Comparison of ENCODE assay signal across 7 mouse cellular contexts in genomic region chr1:58504577-58505254, GRCm38 (mm10). TPM values are rescaled to one million over a fixed set of nuclear protein-coding genes. Genes with fewer than 3 reads are reported as not detected.
DNase-seq lines count a peak whose midpoint lies in the region; ATAC-seq and TF ChIP-seq lines count a peak whose summit lies in the region.

Gene Orc2 (minus strand): TSS chr1:58505109.

- H3K9me3 ChIP-seq in embryonic facial prominence, embryonic 10.5 days = peaks cover 36% of the 10 kb centered on the region
- H3K9me3 ChIP-seq in intestine, postnatal 0 days (ENCODE audit: control insufficient read depth) = peaks cover 12% of the 10 kb centered on the region
- peaks cover 30% of the 10 kb centered on the region for H3K9me3 ChIP-seq in midbrain, embryonic 12.5 days

- H3K4me3 ChIP-seq in embryonic facial prominence, embryonic 10.5 days = peak within 1 kb of the TSS; percentile 99
- H3K4me3 ChIP-seq in intestine, postnatal 0 days (ENCODE audit: low read depth, low read length) = peak within 1 kb of the TSS; percentile 92
- H3K4me3 ChIP-seq in midbrain, embryonic 12.5 days = peak within 1 kb of the TSS; percentile 98
- peak within 1 kb of the TSS; percentile 82 for H3K4me3 ChIP-seq in small intestine, adult 2 months (ENCODE audit: low read depth, low read length)

- peak within 1 kb of the TSS; percentile 98 for H3K4me2 ChIP-seq in intestine, postnatal 0 days (replicated peaks; ENCODE audit: low read depth)
- H3K4me2 ChIP-seq in midbrain, embryonic 12.5 days (replicated peaks) = peak within 1 kb of the TSS; percentile 72

- no peak for TF ChIP-seq CTCF in intestine, postnatal 0 days (IDR thresholded peaks at IDR 0.05; ENCODE audit: low read depth)
- TF ChIP-seq CTCF in small intestine, adult 2 months (IDR thresholded peaks at IDR 0.05; ENCODE audit: extremely low read depth, insufficient read length, insufficient replicate concordance, low read depth, low read length) = no peak

- under 1% methylated on average over 64 of the region's 64 CpGs for WGBS in embryonic facial prominence, embryonic 10.5 days
- WGBS in intestine, postnatal 0 days = under 1% methylated on average over 63 of the region's 64 CpGs
- WGBS in midbrain, embryonic 12.5 days = under 1% methylated on average over 64 of the region's 64 CpGs
- WGBS in small intestine, adult 2 months = under 1% methylated on average over 64 of the region's 64 CpGs

- peak within 1 kb of the TSS; percentile 89 for H3K9ac ChIP-seq in intestine, postnatal 0 days (ENCODE audit: low read depth, low read length)
- peak within 1 kb of the TSS; percentile 95 for H3K9ac ChIP-seq in midbrain, embryonic 12.5 days (replicated peaks)

- H3K36me3 ChIP-seq in embryonic facial prominence, embryonic 10.5 days (replicated peaks) = peaks cover 44% of the 10 kb centered on the region
- H3K36me3 ChIP-seq in intestine, postnatal 0 days (ENCODE audit: control insufficient read depth, insufficient read depth) = peaks cover 8% of the 10 kb centered on the region
- H3K36me3 ChIP-seq in midbrain, embryonic 12.5 days = peaks cover 20% of the 10 kb centered on the region
- peaks cover 6% of the 10 kb centered on the region for H3K36me3 ChIP-seq in small intestine, adult 2 months (ENCODE audit: control insufficient read depth, insufficient read depth, low read length)

- H3K27me3 ChIP-seq in embryonic facial prominence, embryonic 10.5 days (replicated peaks; ENCODE audit: low read depth, poor library complexity, severe bottlenecking) = no peaks in the 10 kb centered on the region
- H3K27me3 ChIP-seq in intestine, postnatal 0 days (replicated peaks; ENCODE audit: control insufficient read depth, insufficient read depth, low read length) = no peaks in the 10 kb centered on the region
- H3K27me3 ChIP-seq in midbrain, embryonic 12.5 days = no peaks in the 10 kb centered on the region
- no peaks in the 10 kb centered on the region for H3K27me3 ChIP-seq in small intestine, adult 2 months (ENCODE audit: control insufficient read depth, insufficient read depth, low read length)

- intact Hi-C loops in left cerebral cortex, postnatal 4 days (cut with DNase I) = no loop called here

- TF ChIP-seq POLR2A in small intestine, adult 2 months (IDR thresholded peaks at IDR 0.05; ENCODE audit: low read depth, low read length) = peak; percentile 76

- peaks cover 17% of the 10 kb centered on the region for H3K4me1 ChIP-seq in embryonic facial prominence, embryonic 10.5 days
- H3K4me1 ChIP-seq in intestine, postnatal 0 days (replicated peaks; ENCODE audit: control insufficient read depth, insufficient read depth, low read length) = no peaks in the 10 kb centered on the region
- peaks cover 19% of the 10 kb centered on the region for H3K4me1 ChIP-seq in midbrain, embryonic 12.5 days
- no peaks in the 10 kb centered on the region for H3K4me1 ChIP-seq in small intestine, adult 2 months (ENCODE audit: control insufficient read depth, insufficient read depth, insufficient read length, low read length)

- H3K27ac ChIP-seq in embryonic facial prominence, embryonic 10.5 days (replicated peaks) = peak within 1 kb of the TSS; percentile 93
- H3K27ac ChIP-seq in intestine, postnatal 0 days (ENCODE audit: low read depth, low read length) = peak within 1 kb of the TSS; percentile 64
- peak within 1 kb of the TSS; percentile 88 for H3K27ac ChIP-seq in midbrain, embryonic 12.5 days (replicated peaks)
- H3K27ac ChIP-seq in small intestine, adult 2 months (ENCODE audit: insufficient read depth, low read depth, low read length) = no peak within 1 kb of the TSS

- ATAC-seq in intestine, postnatal 0 days = peak; percentile 99
- peak; percentile 100 for ATAC-seq in midbrain, embryonic 12.5 days (ENCODE audit: low FRiP score, low read depth)

- peak; percentile 95 for DNase-seq in adrenal gland, postnatal 10 days
- peak; percentile 95 for DNase-seq in embryonic facial prominence, embryonic 10.5 days (ENCODE audit: low spot score)
- peak; percentile 57 for DNase-seq in gonadal fat pad, adult 2 months (ENCODE audit: low read depth)
- DNase-seq in left cerebral cortex, postnatal 4 days = peak; percentile 91

RNA-seq across cellular contexts. Expression of gene Orc2, which starts in this region (rescaled TPM):
- 10 to 100 TPM; 21.3 to 25.5 TPM for total RNA-seq in adrenal gland, postnatal 10 days (2021)
- 52.3 and 54.8 TPM in 2 replicates for polyA plus RNA-seq in embryonic facial prominence, embryonic 10.5 days (2016; fragmentation: Nextera tagmentation; extraction: Ambion mirVana)
- polyA plus RNA-seq in gonadal fat pad, adult 2 months (2012; rRNA removed) = 10.5 and 16.7 TPM in 2 replicates
- polyA plus RNA-seq in intestine, postnatal 0 days (2015; fragmentation: Nextera tagmentation; extraction: Ambion mirVana) = 8.1 and 9.3 TPM in 2 replicates
- 10 to 100 TPM; 20.9 to 23.7 TPM for total RNA-seq in left cerebral cortex, postnatal 4 days (2021)
- polyA plus RNA-seq in midbrain, embryonic 12.5 days (2016; fragmentation: Nextera tagmentation; extraction: Ambion mirVana) = 33.3 and 35.4 TPM in 2 replicates
- 4.0 and 6.1 TPM in 2 replicates for polyA plus RNA-seq in small intestine, adult 2 months (2012; rRNA removed)
